Mouse (Mus musculus): Measurements from ENCODE around the gene 4930415O20Rik. TPM values are rescaled to one million over a fixed set of nuclear protein-coding genes. Genes with fewer than 3 reads are reported as not detected.
A peak's percentile ranks its signal among the peaks of the same experiment; 100 is the strongest.

4930415O20Rik gene
- total and polyA plus RNA-seq, 2 experiments from 2014 or later, result not detected

DNA sequence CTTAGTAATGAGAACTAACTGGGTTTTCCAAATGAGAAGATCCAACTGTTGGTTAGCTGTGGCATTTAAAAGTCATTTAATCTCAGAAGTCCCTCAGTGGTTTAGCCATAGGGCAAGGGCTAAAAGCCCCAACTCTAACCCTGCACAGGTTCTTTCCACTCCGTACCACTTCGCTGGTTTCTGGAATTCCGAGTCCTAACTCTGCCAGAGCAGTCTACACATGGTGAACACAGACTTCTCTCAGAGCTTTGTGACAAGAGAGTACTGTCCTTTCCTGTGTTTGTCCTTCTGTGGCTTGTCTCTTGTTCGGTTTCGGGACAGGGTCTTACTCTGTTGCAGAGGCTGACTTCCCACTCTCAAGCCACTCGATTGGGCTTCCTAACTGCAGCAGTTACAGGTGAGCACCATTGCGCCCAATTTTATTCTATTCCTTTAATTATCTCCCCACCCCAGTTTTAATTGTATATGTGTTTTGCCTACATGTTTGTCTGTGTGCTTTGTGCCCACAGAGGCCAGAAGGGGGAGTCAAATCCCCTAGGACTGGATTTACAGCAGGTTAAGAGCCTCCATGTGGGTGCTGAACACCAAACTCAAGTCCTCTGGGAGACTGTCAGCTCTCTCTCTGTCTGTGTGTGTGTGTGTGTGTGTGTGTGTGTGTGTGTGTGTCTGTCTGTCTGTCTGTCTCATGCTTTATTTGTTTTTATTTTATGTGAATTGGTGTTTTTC, 55.8 kb downstream of the 4930415O20Rik start:
- Histone ChIP-seq H3K4me1 (ENCODE audit: insufficient read depth, low read length) (peaks cover 9% of the 10 kb centered on the region), H3K36me3 (ENCODE audit: insufficient read depth, low read length) (no peaks in the 10 kb centered on the region), H3K4me2 (ENCODE audit: low read depth, low read length) (no peak overlapping the region), H3K27me3 (ENCODE audit: insufficient read depth, low read length) (no peaks in the 10 kb centered on the region), H3K9ac (replicated peaks; ENCODE audit: low read length) (no peak overlapping the region), H3K4me3 (ENCODE audit: low read length) (no peak overlapping the region), H3K9me3 (ENCODE audit: low read length) (no peaks in the 10 kb centered on the region), H3K27ac (no peak overlapping the region)
- 74% methylated on average over 7 of the region's 7 CpGs for WGBS
- no peak for ATAC-seq
- DNase-seq (ENCODE audit: low spot score), result no peak
- no peak for TF ChIP-seq CTCF (IDR thresholded peaks at IDR 0.05; ENCODE audit: low read depth)

DNA sequence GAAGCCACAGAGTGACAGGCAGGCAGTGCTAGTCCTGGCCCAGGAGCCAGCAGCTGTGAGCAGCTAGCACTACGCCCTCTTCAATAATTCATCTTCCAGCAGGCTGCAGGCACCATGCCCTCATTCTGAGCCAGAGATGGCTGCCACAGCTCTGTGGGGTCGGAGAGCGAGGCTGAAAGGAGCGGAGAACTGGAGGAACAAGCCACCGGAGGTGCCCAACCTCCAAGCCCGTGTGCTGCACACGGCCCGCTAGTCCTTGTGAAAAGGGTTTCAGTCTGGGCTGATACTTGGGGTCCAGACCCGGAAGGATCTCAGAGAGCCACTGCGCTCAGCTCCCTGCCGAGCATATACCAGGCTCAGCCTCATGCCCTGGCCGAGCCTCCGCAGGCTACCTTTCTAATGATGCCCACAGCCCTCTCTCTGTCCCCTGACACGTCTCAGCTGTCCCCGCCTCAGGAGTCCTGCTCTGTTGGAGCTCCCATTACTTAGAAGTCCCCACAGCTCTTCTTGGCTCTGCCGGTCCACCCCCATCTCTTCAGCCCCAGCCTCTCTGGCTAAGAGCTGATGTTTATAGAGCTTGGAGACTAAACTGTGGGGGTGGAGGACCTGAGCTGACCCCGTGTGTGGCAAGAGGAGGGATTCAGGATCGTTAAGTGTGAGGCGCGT, 57.9 kb downstream of the 4930415O20Rik start:
- Histone ChIP-seq H3K36me3 (ENCODE audit: insufficient read depth, low read length) (no peaks in the 10 kb centered on the region), H3K27ac (peak overlapping the region; percentile 20; the same call in 1 of the 2 replicates), H3K4me1 (ENCODE audit: insufficient read depth, low read length) (peaks cover 22% of the 10 kb centered on the region), H3K4me2 (ENCODE audit: low read depth, low read length) (peak overlapping the region; percentile 38), H3K27me3 (ENCODE audit: insufficient read depth, low read length) (no peaks in the 10 kb centered on the region), H3K9ac (replicated peaks; ENCODE audit: low read length) (0 out of 2 replicates have a peak overlapping the region, but pooled peaks have one; percentile 13), H3K4me3 (ENCODE audit: low read length) (0 out of 2 replicates have a peak overlapping the region, but pooled peaks have one; percentile 11), H3K9me3 (ENCODE audit: low read length) (no peaks in the 10 kb centered on the region)
- DNase-seq (ENCODE audit: low spot score), result peak; percentile 64
- TF ChIP-seq CTCF (IDR thresholded peaks at IDR 0.05; ENCODE audit: low read depth), result no peak
- 4% methylated on average over 20 of the region's 20 CpGs for WGBS
- ATAC-seq, result peak; percentile 22; the same call in 1 of the 2 replicates

DNA sequence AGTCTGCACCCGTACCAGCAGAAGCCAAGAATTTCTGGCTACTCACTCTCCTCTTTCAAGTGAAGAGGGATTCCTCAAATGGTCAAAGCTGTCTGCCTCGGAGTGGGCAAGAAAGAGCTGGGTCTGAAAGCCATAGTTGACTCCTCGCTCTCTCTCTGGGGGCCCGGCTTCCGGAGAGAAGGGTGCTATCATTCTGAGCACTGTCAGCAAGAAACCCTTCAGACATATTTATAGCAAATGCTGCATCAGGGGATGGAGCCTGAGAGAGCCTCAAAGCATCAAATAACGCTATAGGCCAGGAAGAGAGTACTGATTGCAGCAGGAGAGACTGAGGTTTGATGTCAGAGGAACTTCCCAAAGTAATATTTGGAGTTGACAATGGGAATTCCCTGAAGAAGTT, 58.7 kb downstream of the 4930415O20Rik start:
- Histone ChIP-seq H3K27me3 (ENCODE audit: insufficient read depth, low read length) (no peaks in the 10 kb centered on the region), H3K4me2 (ENCODE audit: low read depth, low read length) (no peak overlapping the region), H3K4me3 (ENCODE audit: low read length) (no peak overlapping the region), H3K4me1 (ENCODE audit: insufficient read depth, low read length) (peaks cover 22% of the 10 kb centered on the region), H3K36me3 (ENCODE audit: insufficient read depth, low read length) (no peaks in the 10 kb centered on the region), H3K27ac (no peak overlapping the region), H3K9ac (replicated peaks; ENCODE audit: low read length) (no peak overlapping the region), H3K9me3 (ENCODE audit: low read length) (no peaks in the 10 kb centered on the region)
- 49% methylated on average over 6 of the region's 6 CpGs for WGBS
- DNase-seq (ENCODE audit: low spot score) (no peak), ATAC-seq (no peak)
- TF ChIP-seq CTCF (IDR thresholded peaks at IDR 0.05; ENCODE audit: low read depth), result no peak

DNA sequence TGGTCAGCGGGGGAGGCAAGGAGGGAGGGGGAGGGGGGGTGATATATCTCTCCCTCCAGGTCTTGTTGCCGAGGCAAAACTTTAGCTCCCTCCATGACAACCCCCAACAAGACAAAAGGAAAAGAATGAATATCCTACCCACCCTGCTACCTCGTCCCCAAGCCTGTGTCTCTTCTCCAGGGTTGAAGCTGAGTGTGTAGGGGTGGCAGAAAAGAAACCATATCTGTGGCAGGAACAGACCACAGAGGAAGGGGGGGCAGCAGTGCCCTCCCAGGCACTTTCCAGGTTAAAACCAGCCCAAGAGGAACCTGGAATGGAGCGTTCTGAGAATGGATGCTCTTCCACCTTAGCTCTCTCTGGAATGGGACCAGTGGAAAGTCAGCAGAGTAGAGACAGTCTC, 59.7 kb downstream of the 4930415O20Rik start, which contains the start of gene Cacnb3:
TSS of gene Cacnb3 (plus strand) at position 301 of the 400 bp plus-strand sequence.
- H3K4me1 ChIP-seq (ENCODE audit: insufficient read depth, low read length), result peaks cover 22% of the 10 kb centered on the region
- no peak for TF ChIP-seq CTCF (IDR thresholded peaks at IDR 0.05; ENCODE audit: low read depth)
- no peak for ATAC-seq

DNA sequence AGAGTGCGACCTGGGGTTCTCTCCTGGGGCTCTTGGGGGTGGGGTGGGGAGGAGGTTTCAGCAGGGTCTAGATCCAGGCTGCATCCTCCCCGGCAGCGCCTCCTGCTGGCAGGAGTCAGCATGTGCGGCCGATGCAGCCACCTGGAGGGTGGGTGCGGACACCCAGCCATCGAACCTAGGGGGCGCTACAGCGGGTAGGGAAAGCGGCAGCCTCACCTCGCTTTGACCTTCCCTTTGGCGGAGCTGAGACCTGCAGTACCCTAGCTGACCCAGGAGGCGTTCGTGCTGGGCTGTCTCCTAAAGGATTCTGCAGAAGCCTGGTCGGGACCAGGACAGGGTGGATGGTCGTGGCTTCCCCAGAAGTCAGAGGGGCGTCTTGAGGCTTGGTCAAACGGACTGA, 60.7 kb downstream of the 4930415O20Rik start:
- H3K9ac ChIP-seq (replicated peaks; ENCODE audit: low read length), result peak overlapping the region; percentile 83
- peak overlapping the region; percentile 72 for H3K4me2 ChIP-seq (ENCODE audit: low read depth, low read length)
- peak; percentile 86 for DNase-seq (ENCODE audit: low spot score)
- TF ChIP-seq CTCF (IDR thresholded peaks at IDR 0.05; ENCODE audit: low read depth), result peak; percentile 94
- H3K27me3 ChIP-seq (ENCODE audit: insufficient read depth, low read length), result no peaks in the 10 kb centered on the region
- H3K36me3 ChIP-seq (ENCODE audit: insufficient read depth, low read length), result no peaks in the 10 kb centered on the region
- under 1% methylated on average over 18 of the region's 18 CpGs for WGBS
- peak; percentile 44 for ATAC-seq
- no peaks in the 10 kb centered on the region for H3K9me3 ChIP-seq (ENCODE audit: low read length)
- peak overlapping the region; percentile 69 for H3K4me3 ChIP-seq (ENCODE audit: low read length)
- peak overlapping the region; percentile 62; the same call in 1 of the 2 replicates for H3K27ac ChIP-seq
- peaks cover 27% of the 10 kb centered on the region for H3K4me1 ChIP-seq (ENCODE audit: insufficient read depth, low read length)

More for the DNA sequence above, 59.7 kb downstream of the 4930415O20Rik start, which contains the start of gene Cacnb3:
- no peaks in the 10 kb centered on the region for H3K9me3 ChIP-seq (ENCODE audit: low read length)
- peak within 1 kb of the TSS; percentile 69 for H3K4me3 ChIP-seq (ENCODE audit: low read length)
- peak within 1 kb of the TSS; percentile 72 for H3K4me2 ChIP-seq (ENCODE audit: low read depth, low read length)
- H3K27ac ChIP-seq, result peak within 1 kb of the TSS; percentile 62; the same call in 1 of the 2 replicates
- H3K36me3 ChIP-seq (ENCODE audit: insufficient read depth, low read length), result no peaks in the 10 kb centered on the region
- 42% methylated on average over 4 of the region's 4 CpGs for WGBS
- no peaks in the 10 kb centered on the region for H3K27me3 ChIP-seq (ENCODE audit: insufficient read depth, low read length)
- DNase-seq (ENCODE audit: low spot score), result no peak
- peak within 1 kb of the TSS; percentile 83; the same call in 1 of the 2 replicates for H3K9ac ChIP-seq (replicated peaks; ENCODE audit: low read length)

DNA sequence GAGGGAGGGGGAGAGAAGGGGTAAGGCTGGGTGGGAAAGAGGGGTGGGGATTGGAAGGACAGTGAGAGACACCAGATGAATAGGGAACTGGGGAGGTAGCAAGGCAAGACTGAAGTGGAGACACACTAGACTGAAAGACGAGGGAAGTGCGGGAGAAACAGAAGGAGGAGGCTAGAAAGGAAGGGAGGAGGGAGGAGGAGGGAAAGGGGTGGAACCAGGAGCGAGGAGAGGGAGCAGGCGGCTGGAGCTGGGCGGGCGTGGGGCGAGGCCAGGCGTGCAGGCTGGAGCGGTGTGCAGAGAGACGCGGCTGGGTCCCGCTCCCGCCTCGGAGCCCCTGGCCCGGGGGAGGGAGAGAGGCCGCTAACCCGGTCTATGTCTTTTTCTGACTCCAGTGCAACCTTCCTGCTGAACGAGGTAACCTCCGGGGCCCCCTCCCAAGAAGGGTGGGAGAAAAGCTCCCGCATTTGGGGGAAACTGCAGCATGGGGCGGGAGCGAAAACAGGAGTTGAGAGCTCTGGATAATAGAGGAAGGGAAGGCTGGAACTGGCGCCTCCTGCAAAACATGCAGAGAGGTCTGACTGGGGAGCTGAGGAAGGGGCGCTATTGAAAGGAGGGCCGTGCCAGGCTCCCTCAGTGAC, 61.4 kb downstream of the 4930415O20Rik start:
- H3K4me1 ChIP-seq (ENCODE audit: insufficient read depth, low read length), result peaks cover 33% of the 10 kb centered on the region
- no peak for TF ChIP-seq CTCF (IDR thresholded peaks at IDR 0.05; ENCODE audit: low read depth)
- WGBS, result under 1% methylated on average over 25 of the region's 25 CpGs

More for the DNA sequence above, 61.4 kb downstream of the 4930415O20Rik start:
- Histone ChIP-seq H3K4me3 (ENCODE audit: low read length) (peak overlapping the region; percentile 69), H3K36me3 (ENCODE audit: insufficient read depth, low read length) (no peaks in the 10 kb centered on the region), H3K9ac (replicated peaks; ENCODE audit: low read length) (peak overlapping the region; percentile 83), H3K9me3 (ENCODE audit: low read length) (no peaks in the 10 kb centered on the region), H3K27ac (peak overlapping the region; percentile 62; the same call in 1 of the 2 replicates), H3K4me2 (ENCODE audit: low read depth, low read length) (peak overlapping the region; percentile 72), H3K27me3 (ENCODE audit: insufficient read depth, low read length) (no peaks in the 10 kb centered on the region)
- ATAC-seq (peak; percentile 25; the same call in 1 of the 2 replicates), DNase-seq (ENCODE audit: low spot score) (peak; percentile 67)

Data from hindbrain, postnatal 0 days (tissue).